Mouse (Mus musculus) MEL (cell line): Measurements from ENCODE around the gene Fhdc1.

ENCODE experiments used
- EP300 ChIP-seq, 2 experiments: IDR thresholded peaks; 2 replicates each; pipeline ENCODE4 v1.6.1; 2011; ENCODE audit warnings: improper control_type of control experiment in 2 of 2, low read length in 2 of 2, low read depth in 1 of 2, mild to moderate bottlenecking in 1 of 2
- MAZ ChIP-seq: IDR thresholded peaks from 2 replicates; pipeline ENCODE4 v1.6.1; 2012; ENCODE audit warnings: low read depth, mild to moderate bottlenecking, inconsistent platforms, low read length, improper control_type of control experiment
- NELFE ChIP-seq: IDR thresholded peaks from 2 replicates; pipeline ENCODE4 v1.6.1; 2011; ENCODE audit warnings: low read depth, low read length, improper control_type of control experiment

- TF ChIP-seq NELFE (no peak), EP300 (IDR thresholded peaks at IDR 0.05; ENCODE audit: low read depth in 1 of 2, low read length in 2 of 2) (no peak), MAZ (no peak)
These were observed 44.7 kb upstream of the Fhdc1 start for GRCm38 (mm10) chr3:84524952-84525351.
